Mouse (Mus musculus) stomach, embryonic 14.5 days (tissue): Measurements from ENCODE around the gene Abcc10. TPM values are rescaled to one million over a fixed set of nuclear protein-coding genes. Genes with fewer than 3 reads are reported as not detected.

ENCODE experiments used
- ATAC-seq: fragments of 200-750 bp; cut with Nextera tagmentation; 2 replicates; pipeline ENCODE4 v1.8.0; 2017; ENCODE audit warnings: low read depth, moderate TSS enrichment; ENCODE audit not compliant: insufficient number of reproducible peaks, insufficient read depth, low FRiP score
- H3K27ac ChIP-seq: fragments of 300-500 bp; sonication (generic); 2 replicates; pipeline ENCODE4 v1.5.1; 2014; ENCODE audit warnings: mild to moderate bottlenecking, low read length, moderate library complexity, mixed read lengths
- H3K27me3 ChIP-seq: fragments of 300-500 bp; sonication (generic); 2 replicates; pipeline ENCODE4 v1.6.1; 2014; ENCODE audit warnings: low read length, control low read depth, mixed read lengths; ENCODE audit not compliant: control insufficient read depth, insufficient read depth
- H3K36me3 ChIP-seq: fragments of 300-500 bp; sonication (generic); 2 replicates; pipeline ENCODE4 v1.6.1; 2014; ENCODE audit warnings: mild to moderate bottlenecking, control low read depth, low read length, moderate library complexity, mixed read lengths; ENCODE audit not compliant: control insufficient read depth, insufficient read depth
- H3K4me1 ChIP-seq: fragments of 300-500 bp; sonication (generic); 2 replicates; pipeline ENCODE4 v1.6.1; 2014; ENCODE audit warnings: low read length, control low read depth, mixed read lengths; ENCODE audit not compliant: control insufficient read depth, insufficient read depth
- H3K4me2 ChIP-seq: fragments of 300-500 bp; sonication (generic); replicated peaks from 2 replicates; pipeline ENCODE4 v1.6.1; 2014; ENCODE audit warnings: low read depth, low read length, control low read depth
- H3K4me3 ChIP-seq: fragments of 300-500 bp; sonication (generic); 2 replicates; pipeline ENCODE4 v1.5.1; 2014; ENCODE audit warnings: low read depth, low read length, control low read depth
- H3K9ac ChIP-seq: fragments of 300-500 bp; sonication (generic); replicated peaks from 2 replicates; pipeline ENCODE4 v1.6.1; 2014; ENCODE audit warnings: low read depth, mild to moderate bottlenecking, control low read depth, low read length, moderate library complexity, mixed read lengths
- H3K9me3 ChIP-seq: fragments of 300-500 bp; sonication (generic); 2 replicates; pipeline ENCODE4 v1.6.1; 2016; ENCODE audit warnings: low read depth, low read length, control low read depth; ENCODE audit not compliant: control insufficient read depth
- WGBS: fragments of 180-500 bp; shearing (Covaris S2); extraction: QIAGEN DNeasy Blood & Tissue Kit; methylation state at CpG from one replicate; pipeline ENCODE4 v1.1.7; 2014; 5-methylcytosine and 5-hydroxymethylcytosine counted together
- polyA plus RNA-seq: library from polyadenylated mRNA; unstranded; fragments of >200 nt; fragmentation: Nextera tagmentation; extraction: Ambion mirVana; gene quantifications from 2 replicates; pipeline ENCODE4 v1.2.1, GENCODE M21; 2014

Gene Abcc10
- polyA plus RNA-seq, 1 experiment from 2014 or later: 4.9 TPM

GRCm38 (mm10) chr17:46272675-46273074, 55.5 kb downstream of the Abcc10 start:
- Histone ChIP-seq H3K9ac (no peak overlapping the region), H3K9me3 (no peaks in the 10 kb centered on the region), H3K4me2 (no peak overlapping the region), H3K36me3 (peaks cover 47% of the 10 kb centered on the region), H3K4me1 (no peaks in the 10 kb centered on the region), H3K4me3 (no peak overlapping the region), H3K27ac (no peak overlapping the region), H3K27me3 (no peaks in the 10 kb centered on the region)
- ATAC-seq: no peak
- 85% methylated on average over 5 of the region's 5 CpGs for WGBS

GRCm38 (mm10) chr17:46272058-46272457, 56.1 kb downstream of the Abcc10 start:
- H3K36me3 ChIP-seq: peaks cover 47% of the 10 kb centered on the region
- 83% methylated on average over 2 of the region's 2 CpGs for WGBS
- H3K4me3 ChIP-seq: no peak overlapping the region
- H3K4me2 ChIP-seq: no peak overlapping the region
- ATAC-seq: no peak
- H3K27ac ChIP-seq: no peak overlapping the region
- no peaks in the 10 kb centered on the region for H3K4me1 ChIP-seq
- H3K9ac ChIP-seq: no peak overlapping the region
- no peaks in the 10 kb centered on the region for H3K27me3 ChIP-seq
- no peaks in the 10 kb centered on the region for H3K9me3 ChIP-seq

- ATAC-seq: no peak
- Histone ChIP-seq H3K9ac (no peak overlapping the region), H3K9me3 (no peaks in the 10 kb centered on the region), H3K4me2 (no peak overlapping the region), H3K27ac (no peak overlapping the region), H3K36me3 (peaks cover 46% of the 10 kb centered on the region), H3K4me1 (no peaks in the 10 kb centered on the region), H3K27me3 (no peaks in the 10 kb centered on the region), H3K4me3 (no peak overlapping the region)
- WGBS: 77% methylated on average over 19 of the region's 19 CpGs
Measured at GRCm38 (mm10) chr17:46269771-46270534, 58.2 kb downstream of the Abcc10 start.

GRCm38 (mm10) chr17:46268026-46268720, 60.0 kb downstream of the Abcc10 start:
- Histone ChIP-seq H3K4me1 (no peaks in the 10 kb centered on the region), H3K27ac (no peak overlapping the region), H3K9ac (no peak overlapping the region), H3K4me2 (no peak overlapping the region), H3K4me3 (no peak overlapping the region), H3K27me3 (no peaks in the 10 kb centered on the region), H3K36me3 (peaks cover 52% of the 10 kb centered on the region), H3K9me3 (no peaks in the 10 kb centered on the region)
- ATAC-seq: no peak
- WGBS: 75% methylated on average over 10 of the region's 10 CpGs

- Histone ChIP-seq H3K27me3 (no peaks in the 10 kb centered on the region), H3K9me3 (no peaks in the 10 kb centered on the region), H3K9ac (no peak overlapping the region), H3K4me2 (no peak overlapping the region), H3K4me1 (no peaks in the 10 kb centered on the region), H3K4me3 (no peak overlapping the region), H3K27ac (no peak overlapping the region), H3K36me3 (peaks cover 56% of the 10 kb centered on the region)
- 72% methylated on average over 7 of the region's 7 CpGs for WGBS
- ATAC-seq: no peak
Measured at GRCm38 (mm10) chr17:46267511-46267910, 60.6 kb downstream of the Abcc10 start.

- 62% methylated on average over 6 of the region's 6 CpGs for WGBS
- Histone ChIP-seq H3K9ac (no peak overlapping the region), H3K9me3 (no peaks in the 10 kb centered on the region), H3K27me3 (no peaks in the 10 kb centered on the region), H3K4me1 (no peaks in the 10 kb centered on the region), H3K4me2 (no peak overlapping the region), H3K27ac (peak overlapping the region; percentile 68), H3K36me3 (peaks cover 60% of the 10 kb centered on the region), H3K4me3 (no peak overlapping the region)
- ATAC-seq: no peak
Measured at GRCm38 (mm10) chr17:46266986-46267385, 61.2 kb downstream of the Abcc10 start.

GRCm38 (mm10) chr17:46265918-46266618, 62.1 kb downstream of the Abcc10 start:
- Histone ChIP-seq H3K4me1 (no peaks in the 10 kb centered on the region), H3K4me3 (no peak overlapping the region), H3K9ac (no peak overlapping the region), H3K36me3 (peaks cover 59% of the 10 kb centered on the region), H3K4me2 (no peak overlapping the region), H3K27ac (peak overlapping the region; percentile 68; the same call in 1 of the 2 replicates), H3K9me3 (no peaks in the 10 kb centered on the region), H3K27me3 (no peaks in the 10 kb centered on the region)
- 19% methylated on average over 14 of the region's 14 CpGs for WGBS
- ATAC-seq: peak; percentile 66; the same call in 1 of the 2 replicates

GRCm38 (mm10) chr17:46265502-46265901, 62.6 kb downstream of the Abcc10 start:
- Histone ChIP-seq H3K4me2 (no peak overlapping the region), H3K36me3 (peaks cover 59% of the 10 kb centered on the region), H3K27ac (no peak overlapping the region), H3K9me3 (no peaks in the 10 kb centered on the region), H3K27me3 (no peaks in the 10 kb centered on the region), H3K9ac (no peak overlapping the region), H3K4me1 (no peaks in the 10 kb centered on the region), H3K4me3 (no peak overlapping the region)
- no peak for ATAC-seq
- 82% methylated on average over 12 of the region's 12 CpGs for WGBS
